Mouse (Mus musculus): Measurements from ENCODE around the gene Sh2d2a. TPM values are rescaled to one million over a fixed set of nuclear protein-coding genes. Genes with fewer than 3 reads are reported as not detected.

Gene Sh2d2a
- polyA plus RNA-seq, 1 experiment from 2014 or later = 0.09 TPM

GRCm38 (mm10) chr3:87833482-87833881, 13.1 kb upstream of the Sh2d2a start:
- no peak for ATAC-seq (ENCODE audit: insufficient read depth)

GRCm38 (mm10) chr3:87838622-87839021, 7.9 kb upstream of the Sh2d2a start:
- under 1% methylated on average over 4 of the region's 4 CpGs for WGBS
- ATAC-seq (ENCODE audit: insufficient read depth) (no peak), DNase-seq (peak; percentile 90)

More at GRCm38 (mm10) chr3:87833482-87833881, 13.1 kb upstream of the Sh2d2a start:
- TF ChIP-seq CTCF (IDR thresholded peaks at IDR 0.05; ENCODE audit: low read depth) = 0 out of 2 replicates have a peak, but pooled peaks have one; percentile 13
- 57% methylated on average over 5 of the region's 5 CpGs for WGBS
- Histone ChIP-seq H3K9me3 (ENCODE audit: low read depth, low read length) (no peaks in the 10 kb centered on the region), H3K4me2 (no peak overlapping the region), H3K4me1 (ENCODE audit: insufficient read depth) (no peaks in the 10 kb centered on the region), H3K9ac (no peak overlapping the region), H3K4me3 (ENCODE audit: low read depth, low read length) (no peak overlapping the region), H3K36me3 (ENCODE audit: insufficient read depth) (no peaks in the 10 kb centered on the region), H3K27ac (ENCODE audit: low read depth) (no peak overlapping the region), H3K27me3 (ENCODE audit: insufficient read depth, low read length) (no peaks in the 10 kb centered on the region)
- no peak for DNase-seq

GRCm38 (mm10) chr3:87840858-87841257, 5.7 kb upstream of the Sh2d2a start:
- TF ChIP-seq CTCF (IDR thresholded peaks at IDR 0.05; ENCODE audit: low read depth) = no peak
- ATAC-seq (ENCODE audit: insufficient read depth) (no peak), DNase-seq (no peak)
- Histone ChIP-seq H3K9me3 (ENCODE audit: low read depth, low read length) (no peaks in the 10 kb centered on the region), H3K27me3 (ENCODE audit: insufficient read depth, low read length) (no peaks in the 10 kb centered on the region), H3K4me1 (ENCODE audit: insufficient read depth) (no peaks in the 10 kb centered on the region), H3K4me3 (ENCODE audit: low read depth, low read length) (no peak overlapping the region), H3K9ac (no peak overlapping the region), H3K4me2 (no peak overlapping the region), H3K36me3 (ENCODE audit: insufficient read depth) (no peaks in the 10 kb centered on the region), H3K27ac (ENCODE audit: low read depth) (no peak overlapping the region)

More at GRCm38 (mm10) chr3:87838622-87839021, 7.9 kb upstream of the Sh2d2a start:
- no peak overlapping the region for H3K9ac ChIP-seq
- H3K27me3 ChIP-seq (ENCODE audit: insufficient read depth, low read length) = no peaks in the 10 kb centered on the region
- no peak overlapping the region for H3K4me2 ChIP-seq
- H3K4me1 ChIP-seq (ENCODE audit: insufficient read depth) = no peaks in the 10 kb centered on the region
- peak; percentile 96 for TF ChIP-seq CTCF (IDR thresholded peaks at IDR 0.05; ENCODE audit: low read depth)
- H3K27ac ChIP-seq (ENCODE audit: low read depth) = no peak overlapping the region
- no peaks in the 10 kb centered on the region for H3K36me3 ChIP-seq (ENCODE audit: insufficient read depth)
- H3K4me3 ChIP-seq (ENCODE audit: low read depth, low read length) = no peak overlapping the region
- no peaks in the 10 kb centered on the region for H3K9me3 ChIP-seq (ENCODE audit: low read depth, low read length)

- 69% methylated on average over 4 of the region's 4 CpGs for WGBS
- H3K4me3 ChIP-seq (ENCODE audit: low read depth, low read length) = no peak overlapping the region
- H3K4me1 ChIP-seq (ENCODE audit: insufficient read depth) = no peaks in the 10 kb centered on the region
- no peak for ATAC-seq (ENCODE audit: insufficient read depth)
- no peak overlapping the region for H3K27ac ChIP-seq (ENCODE audit: low read depth)
- no peaks in the 10 kb centered on the region for H3K27me3 ChIP-seq (ENCODE audit: insufficient read depth, low read length)
- H3K36me3 ChIP-seq (ENCODE audit: insufficient read depth) = no peaks in the 10 kb centered on the region
- TF ChIP-seq CTCF (IDR thresholded peaks at IDR 0.05; ENCODE audit: low read depth) = no peak
- no peak for DNase-seq
- no peak overlapping the region for H3K9ac ChIP-seq
- H3K9me3 ChIP-seq (ENCODE audit: low read depth, low read length) = no peaks in the 10 kb centered on the region
- H3K4me2 ChIP-seq = no peak overlapping the region
Observed at GRCm38 (mm10) chr3:87844981-87845380, 1.6 kb upstream of the Sh2d2a start.

- Histone ChIP-seq H3K27ac (ENCODE audit: low read depth) (no peak overlapping the region), H3K27me3 (ENCODE audit: insufficient read depth, low read length) (no peaks in the 10 kb centered on the region), H3K9me3 (ENCODE audit: low read depth, low read length) (no peaks in the 10 kb centered on the region), H3K36me3 (ENCODE audit: insufficient read depth) (no peaks in the 10 kb centered on the region), H3K9ac (no peak overlapping the region), H3K4me3 (ENCODE audit: low read depth, low read length) (no peak overlapping the region), H3K4me2 (no peak overlapping the region), H3K4me1 (ENCODE audit: insufficient read depth) (no peaks in the 10 kb centered on the region)
- ATAC-seq (ENCODE audit: insufficient read depth) (no peak), DNase-seq (no peak)
- 60% methylated on average over 4 of the region's 4 CpGs for WGBS
- no peak for TF ChIP-seq CTCF (IDR thresholded peaks at IDR 0.05; ENCODE audit: low read depth)
Observed at GRCm38 (mm10) chr3:87846186-87846585, 369 bp upstream of the Sh2d2a start.

- 67% methylated on average over 5 of the region's 5 CpGs for whole genome bisulfite sequencing
- no peak for TF ChIP-seq CTCF (IDR thresholded peaks at IDR 0.05; ENCODE audit: low read depth)
- Histone ChIP-seq H3K9me3 (ENCODE audit: low read depth, low read length) (no peaks in the 10 kb centered on the region), H3K36me3 (ENCODE audit: insufficient read depth) (no peaks in the 10 kb centered on the region), H3K27ac (ENCODE audit: low read depth) (no peak overlapping the region), H3K4me3 (ENCODE audit: low read depth, low read length) (no peak overlapping the region), H3K4me1 (ENCODE audit: insufficient read depth) (no peaks in the 10 kb centered on the region), H3K27me3 (ENCODE audit: insufficient read depth, low read length) (no peaks in the 10 kb centered on the region), H3K4me2 (no peak overlapping the region), H3K9ac (no peak overlapping the region)
- DNase-seq (no peak), ATAC-seq (ENCODE audit: insufficient read depth) (no peak)
Observed at GRCm38 (mm10) chr3:87847680-87848079, 1.1 kb downstream of the Sh2d2a start.

GRCm38 (mm10) chr3:87849117-87849516, 2.6 kb downstream of the Sh2d2a start:
- ATAC-seq (ENCODE audit: insufficient read depth) (no peak), DNase-seq (no peak)
- no peak overlapping the region for H3K4me3 ChIP-seq (ENCODE audit: low read depth, low read length)
- H3K4me1 ChIP-seq (ENCODE audit: insufficient read depth) = no peaks in the 10 kb centered on the region
- H3K4me2 ChIP-seq = no peak overlapping the region
- WGBS = 77% methylated on average over 14 of the region's 14 CpGs
- no peaks in the 10 kb centered on the region for H3K9me3 ChIP-seq (ENCODE audit: low read depth, low read length)
- H3K36me3 ChIP-seq (ENCODE audit: insufficient read depth) = no peaks in the 10 kb centered on the region
- H3K9ac ChIP-seq = no peak overlapping the region
- H3K27ac ChIP-seq (ENCODE audit: low read depth) = no peak overlapping the region
- no peaks in the 10 kb centered on the region for H3K27me3 ChIP-seq (ENCODE audit: insufficient read depth, low read length)
- no peak for TF ChIP-seq CTCF (IDR thresholded peaks at IDR 0.05; ENCODE audit: low read depth)
